Mouse (Mus musculus) mature B cell (primary cell): ENCODE measurements around the gene Nfe2.
"Not testable (repeated sequence)": the region's sequence is repeated elsewhere in the genome, so short reads cannot be mapped to it uniquely, and the experiment has no call there.

ENCODE experiments used
- in situ Hi-C: fragments of 300-500 bp; cut with MboI; formaldehyde crosslinking; loops from 2 replicates; pipeline ENCODE4 v1.14.3; 2019

The Nfe2 gene

GRCm38 (mm10) chr15:103292673-103293345, 34.6 kb upstream of the Nfe2 start:
- in situ Hi-C loops, result no loop called here

GRCm38 (mm10) chr15:103290843-103291242, 32.6 kb upstream of the Nfe2 start:
- in situ Hi-C loops, result no loop called here

- in situ Hi-C loops, result no loop called here
Measured at GRCm38 (mm10) chr15:103290417-103290816, 32.2 kb upstream of the Nfe2 start.

- in situ Hi-C loops, result no loop called here
Measured at GRCm38 (mm10) chr15:103289600-103289999, 31.4 kb upstream of the Nfe2 start.

GRCm38 (mm10) chr15:103285778-103286417, 27.7 kb upstream of the Nfe2 start:
- in situ Hi-C loops, result no loop called here

GRCm38 (mm10) chr15:103284647-103285046, 26.4 kb upstream of the Nfe2 start:
- in situ Hi-C loops, result no loop called here

- in situ Hi-C loops, result no loop called here
Measured at GRCm38 (mm10) chr15:103284066-103284465, 25.9 kb upstream of the Nfe2 start.

- in situ Hi-C loops, result no loop called here
Measured at GRCm38 (mm10) chr15:103281465-103282205, 23.4 kb upstream of the Nfe2 start.

GRCm38 (mm10) chr15:103280817-103281464, 22.7 kb upstream of the Nfe2 start:
- in situ Hi-C loops, result no loop called here

GRCm38 (mm10) chr15:103279750-103280149, 21.5 kb upstream of the Nfe2 start:
- in situ Hi-C loops, result no loop called here

GRCm38 (mm10) chr15:103277949-103278348, 19.7 kb upstream of the Nfe2 start:
- in situ Hi-C loops, result no loop called here

GRCm38 (mm10) chr15:103275943-103276342, 17.7 kb upstream of the Nfe2 start:
- in situ Hi-C loops, result not testable (repeated sequence)

GRCm38 (mm10) chr15:103272419-103273279, 14.4 kb upstream of the Nfe2 start, which contains the start of gene Copz1:
Gene Copz1 (plus strand): TSS chr15:103272714.
- in situ Hi-C loops, result no loop called here

GRCm38 (mm10) chr15:103268903-103269302, 10.7 kb upstream of the Nfe2 start:
- in situ Hi-C loops, result no loop called here

GRCm38 (mm10) chr15:103264794-103265193, 6.6 kb upstream of the Nfe2 start:
- in situ Hi-C loops, result no loop called here

- in situ Hi-C loops, result no loop called here
Measured at GRCm38 (mm10) chr15:103259989-103260388, 1.8 kb upstream of the Nfe2 start.

- in situ Hi-C loops, result no loop called here
Measured at GRCm38 (mm10) chr15:103259162-103259561, 959 bp upstream of the Nfe2 start.

GRCm38 (mm10) chr15:103256210-103256986, 1.8 kb downstream of the Nfe2 start:
- in situ Hi-C loops, result no loop called here

- in situ Hi-C loops, result no loop called here
Measured at GRCm38 (mm10) chr15:103255169-103255568, 3.0 kb downstream of the Nfe2 start.

GRCm38 (mm10) chr15:103253352-103253751, 4.9 kb downstream of the Nfe2 start:
- in situ Hi-C loops, result no loop called here

- in situ Hi-C loops, result no loop called here
Measured at GRCm38 (mm10) chr15:103252660-103253059, 5.5 kb downstream of the Nfe2 start.
